Mouse (Mus musculus) forebrain, embryonic 10.5 days (tissue): Measurements from ENCODE around the gene Ces3a. TPM values are rescaled to one million over a fixed set of nuclear protein-coding genes. Genes with fewer than 3 reads are reported as not detected.

ENCODE experiments used
- DNase-seq: peaks from one replicate; pipeline ENCODE4 v3.0.0-alpha.2; 2017; ENCODE audit warnings: low spot score; ENCODE audit errors: extremely low spot score
- H3K27ac ChIP-seq: fragments of 300-500 bp; sonication (generic); 2 replicates; pipeline ENCODE4 v1.5.1; 2016; ENCODE audit warnings: mild to moderate bottlenecking
- H3K27me3 ChIP-seq: fragments of 300-500 bp; sonication (generic); 2 replicates; pipeline ENCODE4 v1.6.1; 2016; ENCODE audit warnings: mild to moderate bottlenecking; ENCODE audit not compliant: poor library complexity, severe bottlenecking
- H3K36me3 ChIP-seq: fragments of 300-500 bp; sonication (generic); replicated peaks from 2 replicates; pipeline ENCODE4 v1.6.1; 2016; ENCODE audit warnings: mild to moderate bottlenecking, moderate library complexity
- H3K4me1 ChIP-seq: fragments of 300-500 bp; sonication (generic); 2 replicates; pipeline ENCODE4 v1.6.1; 2016
- H3K4me3 ChIP-seq: fragments of 300-500 bp; sonication (generic); 2 replicates; pipeline ENCODE4 v1.5.1; 2016; ENCODE audit warnings: mild to moderate bottlenecking, moderate library complexity
- H3K9me3 ChIP-seq: fragments of 300-500 bp; sonication (generic); 2 replicates; pipeline ENCODE4 v1.6.1; 2016; ENCODE audit warnings: mild to moderate bottlenecking, moderate library complexity
- WGBS: fragments of 180-500 bp; shearing (Covaris S2); methylation state at CpG from one replicate; pipeline ENCODE4 v1.1.7; 2016; 5-methylcytosine and 5-hydroxymethylcytosine counted together
- polyA plus RNA-seq: library from polyadenylated mRNA; unstranded; fragments of >200 nt; fragmentation: Nextera tagmentation; extraction: Ambion mirVana; gene quantifications from 2 replicates; pipeline ENCODE4 v1.2.1, GENCODE M21; 2016

Ces3a gene
- not detected in 2 replicates for polyA plus RNA-seq

- Histone ChIP-seq H3K9me3 (no peaks in the 10 kb centered on the region), H3K4me1 (no peaks in the 10 kb centered on the region), H3K27me3 (no peaks in the 10 kb centered on the region), H3K36me3 (no peaks in the 10 kb centered on the region), H3K4me3 (no peak within 1 kb of the TSS), H3K27ac (no peak within 1 kb of the TSS)
- 83% methylated on average over 3 of the region's 3 CpGs for WGBS
- DNase-seq, result no peak
Observed at GRCm38 (mm10) chr8:105048371-105048854, at the start of gene Ces3a. TSS of gene Ces3a (plus strand) at chr8:105048601.

- H3K4me1 ChIP-seq, result no peaks in the 10 kb centered on the region
- H3K27ac ChIP-seq, result no peak overlapping the region
- no peak overlapping the region for H3K4me3 ChIP-seq
- H3K27me3 ChIP-seq, result no peaks in the 10 kb centered on the region
- H3K36me3 ChIP-seq, result no peaks in the 10 kb centered on the region
- 88% methylated on average over 6 of the region's 6 CpGs for WGBS
- DNase-seq, result no peak
- H3K9me3 ChIP-seq, result peaks cover 6% of the 10 kb centered on the region; the same call in 1 of the 2 replicates
Observed at GRCm38 (mm10) chr8:104999183-104999582, 49.2 kb upstream of the Ces3a start.

- 84% methylated on average over 7 of the region's 7 CpGs for WGBS
Observed at GRCm38 (mm10) chr8:105000586-105000985, 47.8 kb upstream of the Ces3a start, which contains the start of gene Ces2h. TSS of gene Ces2h (plus strand) at chr8:105000853.

GRCm38 (mm10) chr8:105010000-105010399 is 38.4 kb upstream of the Ces3a start:
- no peaks in the 10 kb centered on the region for H3K27me3 ChIP-seq
- no peak overlapping the region for H3K4me3 ChIP-seq
- no peak overlapping the region for H3K27ac ChIP-seq
- peaks cover 15% of the 10 kb centered on the region; the same call in 1 of the 2 replicates for H3K9me3 ChIP-seq
- no peaks in the 10 kb centered on the region for H3K4me1 ChIP-seq
- WGBS, result 89% methylated on average over 2 of the region's 2 CpGs
- H3K36me3 ChIP-seq, result no peaks in the 10 kb centered on the region
- DNase-seq, result no peak

More at GRCm38 (mm10) chr8:105000586-105000985, 47.8 kb upstream of the Ces3a start, which contains the start of gene Ces2h:
- Histone ChIP-seq H3K27ac (no peak within 1 kb of the TSS), H3K4me3 (no peak within 1 kb of the TSS), H3K27me3 (no peaks in the 10 kb centered on the region), H3K9me3 (peaks cover 6% of the 10 kb centered on the region; the same call in 1 of the 2 replicates), H3K36me3 (no peaks in the 10 kb centered on the region), H3K4me1 (no peaks in the 10 kb centered on the region)
- DNase-seq, result no peak

GRCm38 (mm10) chr8:105011136-105011535 is 37.3 kb upstream of the Ces3a start:
- H3K4me3 ChIP-seq, result no peak overlapping the region
- H3K27ac ChIP-seq, result no peak overlapping the region
- WGBS, result 81% methylated on average over 12 of the region's 12 CpGs
- H3K4me1 ChIP-seq, result no peaks in the 10 kb centered on the region
- no peaks in the 10 kb centered on the region for H3K27me3 ChIP-seq
- peaks cover 15% of the 10 kb centered on the region; the same call in 1 of the 2 replicates for H3K9me3 ChIP-seq
- no peak for DNase-seq
- H3K36me3 ChIP-seq, result no peaks in the 10 kb centered on the region

GRCm38 (mm10) chr8:105014391-105014790 is 34.0 kb upstream of the Ces3a start:
- Histone ChIP-seq H3K9me3 (peaks cover 4% of the 10 kb centered on the region; the same call in 1 of the 2 replicates), H3K36me3 (no peaks in the 10 kb centered on the region), H3K4me3 (no peak overlapping the region), H3K27ac (no peak overlapping the region), H3K27me3 (no peaks in the 10 kb centered on the region), H3K4me1 (no peaks in the 10 kb centered on the region)
- DNase-seq, result no peak
- WGBS, result 91% methylated on average over 5 of the region's 5 CpGs

- Histone ChIP-seq H3K36me3 (no peaks in the 10 kb centered on the region), H3K27ac (no peak overlapping the region), H3K9me3 (no peaks in the 10 kb centered on the region), H3K4me1 (no peaks in the 10 kb centered on the region), H3K4me3 (no peak overlapping the region), H3K27me3 (no peaks in the 10 kb centered on the region)
- WGBS, result 82% methylated on average over 1 of the region's 1 CpGs
- DNase-seq, result no peak
Observed at GRCm38 (mm10) chr8:105021954-105022353, 26.4 kb upstream of the Ces3a start.

- Histone ChIP-seq H3K4me1 (no peaks in the 10 kb centered on the region), H3K4me3 (no peak overlapping the region), H3K27ac (no peak overlapping the region), H3K36me3 (no peaks in the 10 kb centered on the region), H3K27me3 (no peaks in the 10 kb centered on the region), H3K9me3 (0 out of 2 replicates have a peak, but pooled peaks cover 3% of the 10 kb centered on the region)
- 74% methylated on average over 1 of the region's 1 CpGs for WGBS
- DNase-seq, result no peak
Observed at GRCm38 (mm10) chr8:105023087-105023486, 25.3 kb upstream of the Ces3a start.

GRCm38 (mm10) chr8:105025050-105025449 is 23.4 kb upstream of the Ces3a start:
- H3K36me3 ChIP-seq, result no peaks in the 10 kb centered on the region
- H3K4me3 ChIP-seq, result no peak overlapping the region
- 0 out of 2 replicates have a peak, but pooled peaks cover 3% of the 10 kb centered on the region for H3K9me3 ChIP-seq
- no peaks in the 10 kb centered on the region for H3K27me3 ChIP-seq
- no peak overlapping the region for H3K27ac ChIP-seq
- no peaks in the 10 kb centered on the region for H3K4me1 ChIP-seq
- DNase-seq, result no peak
- WGBS, result 56% methylated on average over 2 of the region's 2 CpGs

GRCm38 (mm10) chr8:105043510-105043909 is 4.9 kb upstream of the Ces3a start:
- no peaks in the 10 kb centered on the region for H3K36me3 ChIP-seq
- WGBS, result 73% methylated on average over 1 of the region's 1 CpGs

GRCm38 (mm10) chr8:105045824-105046401 is 2.5 kb upstream of the Ces3a start:
- no peak overlapping the region for H3K4me3 ChIP-seq
- no peaks in the 10 kb centered on the region for H3K36me3 ChIP-seq
- WGBS, result 76% methylated on average over 3 of the region's 3 CpGs
- no peak for DNase-seq
- H3K4me1 ChIP-seq, result no peaks in the 10 kb centered on the region
- no peaks in the 10 kb centered on the region for H3K9me3 ChIP-seq
- no peak overlapping the region for H3K27ac ChIP-seq
- no peaks in the 10 kb centered on the region for H3K27me3 ChIP-seq

More at GRCm38 (mm10) chr8:105043510-105043909, 4.9 kb upstream of the Ces3a start:
- H3K9me3 ChIP-seq, result no peaks in the 10 kb centered on the region; the same call in 1 of the 2 replicates
- H3K27ac ChIP-seq, result no peak overlapping the region
- DNase-seq, result no peak
- H3K27me3 ChIP-seq, result no peaks in the 10 kb centered on the region
- no peak overlapping the region for H3K4me3 ChIP-seq
- no peaks in the 10 kb centered on the region for H3K4me1 ChIP-seq

GRCm38 (mm10) chr8:105056211-105056610 is 7.8 kb downstream of the Ces3a start:
- 95% methylated on average over 4 of the region's 4 CpGs for WGBS
- no peaks in the 10 kb centered on the region for H3K36me3 ChIP-seq
- H3K4me1 ChIP-seq, result no peaks in the 10 kb centered on the region
- H3K27me3 ChIP-seq, result no peaks in the 10 kb centered on the region
- H3K27ac ChIP-seq, result no peak overlapping the region
- no peak overlapping the region for H3K4me3 ChIP-seq
- DNase-seq, result no peak
- H3K9me3 ChIP-seq, result no peaks in the 10 kb centered on the region

- no peaks in the 10 kb centered on the region for H3K36me3 ChIP-seq
- H3K4me1 ChIP-seq, result no peaks in the 10 kb centered on the region
- no peak for DNase-seq
- H3K9me3 ChIP-seq, result no peaks in the 10 kb centered on the region; the same call in 1 of the 2 replicates
- no peak overlapping the region for H3K4me3 ChIP-seq
- H3K27me3 ChIP-seq, result no peaks in the 10 kb centered on the region
- H3K27ac ChIP-seq, result no peak overlapping the region
Observed at GRCm38 (mm10) chr8:105060056-105060455, 11.7 kb downstream of the Ces3a start.
